Comparison of ENCODE assay signal across 8 mouse cellular contexts in the genomic region with DNA sequence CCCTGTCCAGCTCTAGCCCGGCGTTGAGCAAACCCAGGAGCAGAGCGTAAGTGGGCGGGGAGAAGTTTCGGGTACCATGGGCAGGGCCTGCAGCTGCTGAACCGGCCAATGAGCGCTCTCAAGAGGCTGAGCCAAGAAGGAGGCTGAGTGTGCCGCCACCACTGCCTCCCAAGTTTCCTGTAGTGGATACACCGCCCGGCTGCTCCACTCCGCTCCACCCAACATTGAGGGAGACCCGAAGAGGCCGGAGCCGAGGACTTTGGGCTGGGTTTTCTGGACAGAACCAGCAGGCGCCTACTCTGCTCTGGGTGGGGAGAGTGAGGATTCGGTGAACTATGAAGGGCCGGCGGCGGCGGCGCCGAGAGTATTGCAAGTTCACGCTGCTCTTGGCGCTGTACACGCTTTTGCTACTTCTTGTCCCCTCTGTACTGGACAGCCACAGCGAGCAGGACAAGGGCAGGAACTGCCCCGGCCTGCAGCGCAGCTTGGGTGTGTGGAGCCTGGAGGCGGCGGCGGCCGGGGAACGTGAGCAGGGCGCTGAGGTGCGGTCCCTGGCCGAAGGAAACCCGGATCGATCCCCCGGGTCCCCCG. TPM values are rescaled to one million over a fixed set of nuclear protein-coding genes. Genes with fewer than 3 reads are reported as not detected.
DNase-seq lines count a peak whose midpoint lies in the region; ATAC-seq and TF ChIP-seq lines count a peak whose summit lies in the region.

Chst7 (plus strand) TSS at position 180 of the 591 bp plus-strand sequence.

- H3K9ac ChIP-seq in heart, embryonic 12.5 days, result peak within 1 kb of the TSS; percentile 60
- peak within 1 kb of the TSS; percentile 31; the same call in 1 of the 2 replicates for H3K9ac ChIP-seq in kidney, embryonic 14.5 days (ENCODE audit: low read depth, low read length)
- H3K9ac ChIP-seq in liver, adult 2 months (ENCODE audit: low read depth, low read length), result peak within 1 kb of the TSS; percentile 69
- H3K9ac ChIP-seq in midbrain, embryonic 16.5 days (ENCODE audit: low read depth, low read length), result peak within 1 kb of the TSS; percentile 50
- H3K9ac ChIP-seq in stomach, postnatal 0 days (ENCODE audit: low read length), result no peak within 1 kb of the TSS

- no peaks in the 10 kb centered on the region for H3K36me3 ChIP-seq in heart, embryonic 12.5 days
- H3K36me3 ChIP-seq in kidney, embryonic 14.5 days (ENCODE audit: control insufficient read depth, insufficient read depth, low read length), result no peaks in the 10 kb centered on the region
- no peaks in the 10 kb centered on the region for H3K36me3 ChIP-seq in liver, adult 2 months (ENCODE audit: control insufficient read depth, insufficient read depth, low read length)
- no peaks in the 10 kb centered on the region for H3K36me3 ChIP-seq in midbrain, embryonic 16.5 days (ENCODE audit: control insufficient read depth, insufficient read depth, low read length)
- H3K36me3 ChIP-seq in stomach, postnatal 0 days (ENCODE audit: control insufficient read depth, insufficient read depth, low read length), result no peaks in the 10 kb centered on the region

- peak; percentile 45 to 70 for DNase-seq in urinary bladder, adult 18-20 months (ENCODE audit: low spot score in 2 of 2)
- DNase-seq in urinary bladder, postnatal 10 days (ENCODE audit: low spot score), result no peak
- DNase-seq in fibroblast of lung, adult 2 months (ENCODE audit: low read depth), result peak; percentile 52
- DNase-seq in liver, adult 2 months (ENCODE audit: extremely low read depth, low read depth, low spot score), result peak; percentile 35
- DNase-seq in stomach, postnatal 0 days (ENCODE audit: low spot score), result peak; percentile 62

- no peak for TF ChIP-seq EP300 in stomach, postnatal 0 days (optimal IDR thresholded peaks at IDR 0.05)

- TF ChIP-seq POLR2A in liver, adult 2 months (IDR thresholded peaks at IDR 0.05; ENCODE audit: extremely low read depth, insufficient read depth, low read length), result 0 out of 2 replicates have a peak, but pooled peaks have one; percentile 12

- WGBS in heart, embryonic 12.5 days, result 16% methylated on average over 40 of the region's 40 CpGs
- WGBS in kidney, embryonic 14.5 days, result 18% methylated on average over 40 of the region's 40 CpGs
- 0% methylated on average over 29 of the region's 40 CpGs for WGBS in liver, adult 2 months
- WGBS in midbrain, embryonic 16.5 days, result 22% methylated on average over 38 of the region's 40 CpGs
- WGBS in stomach, postnatal 0 days, result 21% methylated on average over 38 of the region's 40 CpGs

- no peak within 1 kb of the TSS for H3K27ac ChIP-seq in heart, embryonic 12.5 days (ENCODE audit: poor library complexity, severe bottlenecking)
- H3K27ac ChIP-seq in kidney, embryonic 14.5 days (ENCODE audit: low read depth, low read length), result no peak within 1 kb of the TSS
- peak within 1 kb of the TSS; percentile 37; the same call in 1 of the 2 replicates for H3K27ac ChIP-seq in liver, adult 2 months (replicated peaks; ENCODE audit: insufficient read depth, low read depth, low read length)
- H3K27ac ChIP-seq in midbrain, embryonic 16.5 days (ENCODE audit: low read length), result no peak within 1 kb of the TSS
- no peak within 1 kb of the TSS for H3K27ac ChIP-seq in stomach, postnatal 0 days (replicated peaks)

- H3K79me2 ChIP-seq in liver, adult 2 months (ENCODE audit: control insufficient read depth, insufficient read depth, low read length), result no peaks in the 10 kb centered on the region

- peak within 1 kb of the TSS; percentile 56 for H3K4me3 ChIP-seq in heart, embryonic 12.5 days
- peak within 1 kb of the TSS; percentile 36 for H3K4me3 ChIP-seq in kidney, embryonic 14.5 days (ENCODE audit: low read length)
- H3K4me3 ChIP-seq in liver, adult 2 months (ENCODE audit: insufficient read depth, low read depth, low read length), result peak within 1 kb of the TSS; percentile 70
- peak within 1 kb of the TSS; percentile 48 for H3K4me3 ChIP-seq in midbrain, embryonic 16.5 days (ENCODE audit: low read depth, low read length)
- H3K4me3 ChIP-seq in stomach, postnatal 0 days (ENCODE audit: low read depth, low read length), result peak within 1 kb of the TSS; percentile 37

- no peak; the same call in 1 of the 2 replicates for TF ChIP-seq CTCF in liver, adult 2 months (IDR thresholded peaks at IDR 0.05; ENCODE audit: low read depth, low read length)
- TF ChIP-seq CTCF in stomach, postnatal 0 days (IDR thresholded peaks at IDR 0.05; ENCODE audit: low read depth), result no peak

- no peaks in the 10 kb centered on the region for H3K27me3 ChIP-seq in heart, embryonic 12.5 days (replicated peaks)
- H3K27me3 ChIP-seq in kidney, embryonic 14.5 days (ENCODE audit: control insufficient read depth, insufficient read depth, low read length), result 0 out of 2 replicates have a peak, but pooled peaks cover 3% of the 10 kb centered on the region
- H3K27me3 ChIP-seq in liver, adult 2 months (ENCODE audit: control insufficient read depth, insufficient read depth, low read length), result peaks cover 8% of the 10 kb centered on the region
- H3K27me3 ChIP-seq in midbrain, embryonic 16.5 days (ENCODE audit: control insufficient read depth, insufficient read depth, low read depth, low read length), result no peaks in the 10 kb centered on the region
- no peaks in the 10 kb centered on the region for H3K27me3 ChIP-seq in stomach, postnatal 0 days (ENCODE audit: control insufficient read depth, insufficient read depth, low read length)

- H3K4me2 ChIP-seq in heart, embryonic 12.5 days, result peak within 1 kb of the TSS; percentile 96
- peak within 1 kb of the TSS; percentile 68 for H3K4me2 ChIP-seq in kidney, embryonic 14.5 days (replicated peaks; ENCODE audit: low read depth, low read length)
- H3K4me2 ChIP-seq in midbrain, embryonic 16.5 days (ENCODE audit: low read length), result peak within 1 kb of the TSS; percentile 73
- peak within 1 kb of the TSS; percentile 63 for H3K4me2 ChIP-seq in stomach, postnatal 0 days (replicated peaks; ENCODE audit: low read depth)

- H3K4me1 ChIP-seq in heart, embryonic 12.5 days (replicated peaks), result no peaks in the 10 kb centered on the region
- no peaks in the 10 kb centered on the region for H3K4me1 ChIP-seq in kidney, embryonic 14.5 days (ENCODE audit: control insufficient read depth, insufficient read depth, low read length)
- no peaks in the 10 kb centered on the region for H3K4me1 ChIP-seq in liver, adult 2 months (ENCODE audit: control insufficient read depth, insufficient read depth, low read length)
- no peaks in the 10 kb centered on the region; the same call in 1 of the 2 replicates for H3K4me1 ChIP-seq in midbrain, embryonic 16.5 days (ENCODE audit: control insufficient read depth, insufficient read depth, low read length)
- no peaks in the 10 kb centered on the region for H3K4me1 ChIP-seq in stomach, postnatal 0 days (replicated peaks; ENCODE audit: control insufficient read depth, insufficient read depth)

- peaks cover 3% of the 10 kb centered on the region; the same call in 1 of the 2 replicates for H3K9me3 ChIP-seq in heart, embryonic 12.5 days (replicated peaks)
- no peaks in the 10 kb centered on the region for H3K9me3 ChIP-seq in kidney, embryonic 14.5 days (ENCODE audit: control insufficient read depth, low read length)
- H3K9me3 ChIP-seq in midbrain, embryonic 16.5 days (replicated peaks; ENCODE audit: control insufficient read depth, low read length, poor library complexity, severe bottlenecking), result no peaks in the 10 kb centered on the region
- no peaks in the 10 kb centered on the region for H3K9me3 ChIP-seq in stomach, postnatal 0 days (ENCODE audit: control insufficient read depth, low read length)

- peak; percentile 88 for ATAC-seq in heart, embryonic 12.5 days (ENCODE audit: insufficient number of reproducible peaks, low FRiP score)
- ATAC-seq in kidney, embryonic 14.5 days (ENCODE audit: low FRiP score, low TSS enrichment), result peak; percentile 96
- ATAC-seq in midbrain, embryonic 16.5 days, result peak; percentile 81
- peak; percentile 91 for ATAC-seq in stomach, postnatal 0 days (ENCODE audit: low FRiP score, low TSS enrichment)

RNA-seq across cellular contexts. Expression of gene Chst7, which starts in this region (rescaled TPM):
- polyA plus RNA-seq in heart, embryonic 12.5 days (2016; fragmentation: Nextera tagmentation; extraction: Ambion mirVana), result 3.8 and 4.2 TPM in 2 replicates
- polyA plus RNA-seq in kidney, embryonic 14.5 days (2014; fragmentation: Nextera tagmentation; extraction: Ambion mirVana), result 2.7 and 2.8 TPM in 2 replicates
- 1.7 and 1.9 TPM in 2 replicates for total RNA-seq in liver, adult 2 months (2014; rRNA removed)
- polyA plus RNA-seq in liver, adult 2 months (2012; rRNA removed), result 0.77 and 0.91 TPM in 2 replicates
- polyA plus RNA-seq in midbrain, embryonic 16.5 days (2015; fragmentation: Nextera tagmentation; extraction: Ambion mirVana), result 5.6 and 6.2 TPM in 2 replicates
- 1.9 and 2.7 TPM in 2 replicates for polyA plus RNA-seq in stomach, postnatal 0 days (2015; fragmentation: Nextera tagmentation; extraction: Ambion mirVana)
